Comparison of ENCODE assay signal across 21 mouse cellular contexts in genomic region chr14:34623531-34624210, GRCm38 (mm10). TPM values are rescaled to one million over a fixed set of nuclear protein-coding genes. Genes with fewer than 3 reads are reported as not detected.
DNase-seq lines count a peak whose midpoint lies in the region; ATAC-seq and TF ChIP-seq lines count a peak whose summit lies in the region.
"Had no signal": no experiment of that assay in that cellular context is flagged by ENCODE, and none has a peak within 500 bp of the region (broad histone marks: within the 10 kb centered on the region; RNA-seq: fewer than 3 reads in every experiment).

No protein-coding gene starts in this region.

- H3K27ac ChIP-seq in kidney, embryonic 15.5 days: no peak overlapping the region
- H3K27ac ChIP-seq in liver, embryonic 14.5 days: peak overlapping the region; percentile 86
- H3K27ac ChIP-seq: embryonic facial prominence, embryonic 13.5 days; forebrain, embryonic 15.5 days; limb, embryonic 12.5 days had no signal

- H3K36me3 ChIP-seq in kidney, embryonic 15.5 days: no peaks in the 10 kb centered on the region
- no peaks in the 10 kb centered on the region for H3K36me3 ChIP-seq in liver, embryonic 14.5 days (replicated peaks; ENCODE audit: control insufficient read depth, insufficient read depth, low read depth)
- H3K36me3 ChIP-seq: embryonic facial prominence, embryonic 13.5 days; forebrain, embryonic 15.5 days; limb, embryonic 12.5 days had no signal

- 61% methylated on average over 16 of the region's 16 CpGs for whole genome bisulfite sequencing in kidney, embryonic 15.5 days
- 11% methylated on average over 16 of the region's 16 CpGs for WGBS in liver, embryonic 14.5 days (ENCODE audit: insufficient replicate concordance)

- TF ChIP-seq EP300 in liver, embryonic 14.5 days (IDR thresholded peaks at IDR 0.05; ENCODE audit: low read depth): peak; percentile 94

- TF ChIP-seq CTCF in liver, embryonic 14.5 days (IDR thresholded peaks at IDR 0.05; ENCODE audit: low read depth): peak; percentile 10; the same call in 1 of the 2 replicates

- H3K9me3 ChIP-seq in kidney, embryonic 15.5 days (replicated peaks): no peaks in the 10 kb centered on the region
- no peaks in the 10 kb centered on the region for H3K9me3 ChIP-seq in liver, embryonic 14.5 days (ENCODE audit: control insufficient read depth, low read length)
- H3K9me3 ChIP-seq: embryonic facial prominence, embryonic 13.5 days; forebrain, embryonic 15.5 days; limb, embryonic 12.5 days had no signal

- DNase-seq in kidney, postnatal 10 days: peak; percentile 21
- DNase-seq in adrenal gland, postnatal 10 days: peak; percentile 43
- DNase-seq in c-Kit-positive CD71-positive TER-119-negative erythroid progenitor cells, embryonic 14.5 days (ENCODE audit: low read depth): peak; percentile 73
- peak; percentile 57 to 75 (median 61) for DNase-seq in liver, embryonic 14.5 days (ENCODE audit: low read depth in 3 of 3, low spot score in 3 of 3)
- DNase-seq in cerebellum, adult 11-12 months: no peak
- no peak for DNase-seq in urinary bladder, postnatal 36 days (ENCODE audit: low spot score in 2 of 2)
- no peak for DNase-seq in neural tube, embryonic 10.5 days (ENCODE audit: extremely low spot score, low spot score)
- DNase-seq: cerebellum, postnatal 10 days; gastrocnemius, postnatal 14 days; heart, postnatal 4 days; kidney, postnatal 25 days had no signal

- no peak overlapping the region for H3K4me2 ChIP-seq in kidney, embryonic 15.5 days
- peak overlapping the region; percentile 66 for H3K4me2 ChIP-seq in liver, embryonic 14.5 days (ENCODE audit: low read depth)
- H3K4me2 ChIP-seq: embryonic facial prominence, embryonic 13.5 days; forebrain, embryonic 15.5 days; limb, embryonic 12.5 days had no signal

- no peak for ATAC-seq in kidney, embryonic 15.5 days (replicated peaks; ENCODE audit: low FRiP score)
- peak; percentile 92 for ATAC-seq in liver, embryonic 14.5 days (ENCODE audit: insufficient read depth)
- ATAC-seq: CD4-positive, CD25-positive, alpha-beta regulatory T cell, adult 4 months; forebrain, embryonic 15.5 days; Patski had no signal

- H3K4me3 ChIP-seq in kidney, embryonic 15.5 days (replicated peaks): no peak overlapping the region
- peak overlapping the region; percentile 27 to 30; a peak in 2 of 4 replicates for H3K4me3 ChIP-seq in liver, embryonic 14.5 days (ENCODE audit: insufficient read depth in 1 of 2, low read depth in 2 of 2, low read length in 2 of 2)
- H3K4me3 ChIP-seq: embryonic facial prominence, embryonic 13.5 days; forebrain, embryonic 15.5 days; limb, embryonic 12.5 days had no signal

- no peak overlapping the region for H3K9ac ChIP-seq in kidney, embryonic 15.5 days
- H3K9ac ChIP-seq in liver, embryonic 14.5 days (replicated peaks): peak overlapping the region; percentile 52
- H3K9ac ChIP-seq: embryonic facial prominence, embryonic 13.5 days; forebrain, embryonic 15.5 days; limb, embryonic 12.5 days had no signal

- H3K4me1 ChIP-seq in kidney, embryonic 15.5 days: 0 out of 2 replicates have a peak, but pooled peaks cover 5% of the 10 kb centered on the region
- peaks cover 29 to 36% of the 10 kb centered on the region in 2 experiments for H3K4me1 ChIP-seq in liver, embryonic 14.5 days (replicated peaks; ENCODE audit: control insufficient read depth in 2 of 2, insufficient read depth in 2 of 2, low read length in 1 of 2)
- H3K4me1 ChIP-seq: embryonic facial prominence, embryonic 13.5 days; forebrain, embryonic 15.5 days; limb, embryonic 12.5 days had no signal

- peaks cover under 1% of the 10 kb centered on the region; the same call in 1 of the 2 replicates for H3K27me3 ChIP-seq in kidney, embryonic 15.5 days
- no peaks in the 10 kb centered on the region for H3K27me3 ChIP-seq in liver, embryonic 14.5 days (ENCODE audit: control insufficient read depth, insufficient read depth, low read length)
- H3K27me3 ChIP-seq: embryonic facial prominence, embryonic 13.5 days; forebrain, embryonic 15.5 days; Patski had no signal

RNA-seq across cellular contexts. Expression of gene Opn4, which starts 23.7 kb away (rescaled TPM):
- 0.45 and 0.55 TPM in 2 replicates for polyA plus RNA-seq in kidney, embryonic 15.5 days (2015; fragmentation: Nextera tagmentation; extraction: Ambion mirVana)
- not detected for total RNA-seq in adrenal gland, postnatal 10 days (2021)
- polyA plus RNA-seq in liver, embryonic 14.5 days (2012; rRNA removed): not detected in 2 replicates
- not detected in 2 replicates for polyA plus RNA-seq in liver, embryonic 14.5 days (2014; fragmentation: Nextera tagmentation; extraction: Ambion mirVana)
- total RNA-seq: gastrocnemius, postnatal 14 days; layer of hippocampus, postnatal 25 days; neutrophil, adult 5-6 weeks had no signal
- polyA plus RNA-seq: CD4-positive, CD25-positive, alpha-beta regulatory T cell, adult 4 months; embryonic facial prominence, embryonic 13.5 days; forebrain, embryonic 15.5 days; intestine, embryonic 14.5 days; Patski; urinary bladder, adult 2 months had no signal

RNA-seq across cellular contexts. Expression of gene Ldb3, which starts 35.2 kb away (rescaled TPM):
- 3.7 and 7.1 TPM in 2 replicates for polyA plus RNA-seq in kidney, embryonic 15.5 days (2015; fragmentation: Nextera tagmentation; extraction: Ambion mirVana)
- total RNA-seq in adrenal gland, postnatal 10 days (2021): 10 to 100 TPM; 26.5 to 94.8 TPM
- 0.03 and 0.07 TPM in 2 replicates for polyA plus RNA-seq in liver, embryonic 14.5 days (2012; rRNA removed)
- 0.04 and 0.05 TPM in 2 replicates for polyA plus RNA-seq in liver, embryonic 14.5 days (2014; fragmentation: Nextera tagmentation; extraction: Ambion mirVana)
- total RNA-seq: neutrophil, adult 5-6 weeks had no signal
- polyA plus RNA-seq: CD4-positive, CD25-positive, alpha-beta regulatory T cell, adult 4 months had no signal

RNA-seq across cellular contexts. Expression of gene Wapl, which starts 50.1 kb away (rescaled TPM):
- polyA plus RNA-seq in kidney, embryonic 15.5 days (2015; fragmentation: Nextera tagmentation; extraction: Ambion mirVana): 26.9 and 28.8 TPM in 2 replicates
- total RNA-seq in adrenal gland, postnatal 10 days (2021): 10 to 100 TPM; 71.0 to 71.4 TPM
- polyA plus RNA-seq in liver, embryonic 14.5 days (2012; rRNA removed): 12.1 and 25.2 TPM in 2 replicates
- 25.0 and 28.1 TPM in 2 replicates for polyA plus RNA-seq in liver, embryonic 14.5 days (2014; fragmentation: Nextera tagmentation; extraction: Ambion mirVana)

Comparison
In these comparisons a context has a peak if more than half of its experiments do, and no peak if none do; other contexts are left out.
1. DNase-seq: peak in kidney, postnatal 10 days (single experiment), adrenal gland, postnatal 10 days (single experiment), c-Kit-positive CD71-positive TER-119-negative erythroid progenitor cells, embryonic 14.5 days (single experiment) and liver, embryonic 14.5 days (3 of 3); none in cerebellum, adult 11-12 months (single experiment), urinary bladder, postnatal 36 days (0 of 2) and neural tube, embryonic 10.5 days (single experiment).